Mouse (Mus musculus): Measurements from ENCODE around the gene Ddr2. TPM values are rescaled to one million over a fixed set of nuclear protein-coding genes. Genes with fewer than 3 reads are reported as not detected.
"Not testable (repeated sequence)": the region's sequence is repeated elsewhere in the genome, so short reads cannot be mapped to it uniquely, and the experiment has no call there.

The Ddr2 gene
- polyA plus RNA-seq, 1 experiment from 2014 or later: 0.04 TPM

DNA sequence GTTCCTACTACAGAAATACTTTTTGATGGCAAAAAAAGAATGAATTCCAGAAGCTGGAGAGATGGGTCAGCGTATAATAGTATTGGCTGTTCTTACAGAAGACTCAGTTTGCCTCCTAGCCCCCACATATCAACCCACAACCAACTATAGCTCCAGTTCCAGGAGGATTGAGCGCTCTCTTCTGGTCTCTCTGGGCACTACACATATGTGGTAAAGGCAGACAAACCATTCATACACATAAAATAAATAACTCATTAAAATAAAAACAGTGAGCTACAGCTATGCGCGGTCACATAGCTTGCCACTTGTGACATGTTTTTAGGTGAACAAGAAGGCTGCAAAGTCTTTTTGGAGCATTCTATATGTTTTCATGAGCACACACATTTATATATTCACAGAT, 71.2 kb downstream of the Ddr2 start:
- Histone ChIP-seq H3K4me3 (ENCODE audit: inconsistent target) (no peak overlapping the region), H3K36me3 (ENCODE audit: inconsistent target) (no peaks in the 10 kb centered on the region), H3K79me2 (ENCODE audit: inconsistent target) (no peaks in the 10 kb centered on the region), H3K27ac (no peak overlapping the region)
- WGBS (ENCODE audit: missing documents): 77% methylated on average over 4 of the region's 4 CpGs

DNA sequence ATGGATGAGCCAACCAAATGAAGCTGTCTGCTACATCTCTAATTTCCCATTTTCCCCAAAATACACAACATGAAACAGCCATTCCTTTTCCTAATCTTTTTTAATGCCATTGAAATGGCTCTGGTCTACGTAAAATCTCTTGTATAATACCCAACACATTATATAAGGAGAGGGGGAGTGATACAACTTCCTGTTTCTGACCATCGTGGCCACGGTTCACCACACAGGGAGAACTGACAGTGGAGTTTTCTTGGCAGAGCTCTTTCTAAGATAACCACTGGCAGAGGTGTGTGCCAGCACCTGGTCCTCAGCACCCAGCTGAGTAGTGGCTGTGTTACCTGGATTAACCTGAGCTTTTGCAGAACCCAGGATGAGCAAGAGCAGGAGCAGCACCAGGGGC, 75.0 kb downstream of the Ddr2 start:
- 3% methylated on average over 3 of the region's 3 CpGs for WGBS (ENCODE audit: missing documents)
- H3K4me3 ChIP-seq (ENCODE audit: inconsistent target): no peak overlapping the region

DNA sequence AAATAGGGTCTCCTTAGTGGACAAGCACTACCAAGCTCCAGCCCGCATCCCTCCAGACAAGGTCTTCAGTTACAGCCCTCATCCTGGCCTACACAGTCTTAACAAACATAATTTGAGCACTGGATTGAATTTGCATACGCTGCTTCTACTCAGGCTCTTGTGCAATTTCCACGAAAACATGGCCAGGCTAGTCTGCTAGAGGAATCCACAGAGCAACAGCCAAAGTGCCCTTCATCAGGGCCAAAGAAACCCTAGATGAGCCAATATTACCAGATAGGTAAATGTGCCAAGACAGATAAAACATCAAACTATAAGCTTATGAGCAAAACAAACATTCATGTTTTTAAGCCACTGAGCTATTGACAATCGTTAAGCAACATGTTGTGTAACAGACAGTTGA, 75.6 kb downstream of the Ddr2 start:
- WGBS (ENCODE audit: missing documents): 59% methylated on average over 4 of the region's 4 CpGs
- H3K36me3 ChIP-seq (ENCODE audit: inconsistent target): no peaks in the 10 kb centered on the region
- H3K79me2 ChIP-seq (ENCODE audit: inconsistent target): no peaks in the 10 kb centered on the region
- H3K4me3 ChIP-seq (ENCODE audit: inconsistent target): no peak overlapping the region
- no peak overlapping the region for H3K27ac ChIP-seq

More for the DNA sequence above, 75.0 kb downstream of the Ddr2 start:
- H3K27ac ChIP-seq: no peak overlapping the region
- no peaks in the 10 kb centered on the region for H3K79me2 ChIP-seq (ENCODE audit: inconsistent target)
- no peaks in the 10 kb centered on the region for H3K36me3 ChIP-seq (ENCODE audit: inconsistent target)

DNA sequence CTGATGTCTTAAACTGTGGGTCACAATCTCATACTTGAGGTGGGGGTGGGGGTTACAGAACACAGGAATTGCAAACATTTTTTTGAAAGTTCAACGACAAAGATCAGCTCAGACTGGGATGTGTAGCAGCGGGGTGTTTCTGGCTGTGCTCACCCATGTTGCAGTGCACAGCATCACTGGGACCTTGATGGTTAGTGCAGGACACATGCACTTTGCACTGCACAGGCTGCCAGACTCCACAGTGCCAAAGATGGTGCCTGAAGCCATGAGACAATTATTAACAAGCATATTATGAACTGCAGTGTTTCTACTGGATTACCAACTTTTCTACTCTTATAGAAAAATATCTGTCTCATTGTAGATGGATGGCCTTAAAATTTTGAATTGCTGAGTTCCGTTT, 78.9 kb downstream of the Ddr2 start:
- H3K27ac ChIP-seq: no peak overlapping the region
- WGBS (ENCODE audit: missing documents): 93% methylated on average over 3 of the region's 3 CpGs
- H3K4me3 ChIP-seq (ENCODE audit: inconsistent target): no peak overlapping the region
- H3K36me3 ChIP-seq (ENCODE audit: inconsistent target): no peaks in the 10 kb centered on the region
- no peaks in the 10 kb centered on the region for H3K79me2 ChIP-seq (ENCODE audit: inconsistent target)

DNA sequence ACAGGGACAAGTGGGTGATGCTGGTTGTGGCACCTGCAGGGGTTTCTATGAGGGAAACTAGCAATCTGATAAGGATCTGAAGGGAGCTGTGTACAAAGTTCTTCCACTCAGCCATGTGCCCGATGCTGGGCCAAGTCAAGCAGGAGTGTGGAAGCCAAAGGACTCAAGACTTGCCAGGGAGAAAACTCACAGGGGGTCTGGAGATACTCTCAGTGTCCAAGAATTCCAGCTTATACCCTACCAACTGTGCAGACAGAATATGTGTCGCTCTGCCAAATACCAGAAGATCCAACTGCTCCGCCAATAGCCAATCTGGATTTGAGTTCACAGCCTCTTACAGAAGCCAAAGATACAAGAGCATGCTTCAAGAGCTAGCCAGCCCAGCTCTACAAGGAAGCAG, 95.8 kb downstream of the Ddr2 start:
- no peak overlapping the region for H3K4me3 ChIP-seq (ENCODE audit: inconsistent target)
- H3K27ac ChIP-seq: no peak overlapping the region
- no peaks in the 10 kb centered on the region for H3K36me3 ChIP-seq (ENCODE audit: inconsistent target)
- WGBS (ENCODE audit: missing documents): 95% methylated on average over 3 of the region's 3 CpGs
- H3K79me2 ChIP-seq (ENCODE audit: inconsistent target): no peaks in the 10 kb centered on the region

DNA sequence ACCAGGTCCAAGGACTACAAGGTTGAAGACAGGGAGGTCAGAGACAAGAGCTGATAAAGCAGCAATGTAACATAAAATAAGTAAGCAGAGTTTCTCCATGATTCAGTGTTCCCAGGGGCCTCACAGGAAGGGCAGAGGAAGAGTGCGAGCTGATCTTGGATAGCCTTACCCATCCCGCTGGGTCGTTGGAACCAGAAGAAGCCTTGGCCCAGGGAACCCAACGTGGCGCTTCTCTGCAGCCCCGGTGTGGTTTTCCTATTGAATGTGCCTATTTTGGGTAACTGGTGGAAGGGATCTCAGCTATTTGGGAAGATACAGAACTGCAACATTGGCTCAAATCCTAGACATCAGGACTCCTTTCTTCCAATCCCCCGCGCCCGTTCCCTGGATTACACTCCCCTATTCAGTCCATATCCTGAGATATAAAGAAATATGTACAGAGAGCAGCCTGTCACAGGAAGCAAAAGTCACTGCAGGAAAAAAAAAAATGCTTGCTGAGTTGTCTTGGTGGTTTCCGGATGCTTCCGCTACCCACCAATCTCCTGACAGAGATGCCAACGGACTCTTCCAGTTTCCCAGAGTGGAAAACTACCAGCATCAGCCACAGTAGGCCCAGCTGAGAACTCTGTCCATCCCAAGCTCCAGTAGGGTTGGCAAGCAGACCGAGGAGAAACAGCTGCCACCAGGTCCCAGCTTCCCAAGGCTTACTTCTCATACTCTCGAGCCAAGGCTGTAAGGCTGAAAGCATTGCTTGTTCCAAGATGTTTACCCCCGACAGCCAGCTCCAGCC, 99.7 kb downstream of the Ddr2 start:
- no peaks in the 10 kb centered on the region for H3K79me2 ChIP-seq (ENCODE audit: inconsistent target)
- H3K27ac ChIP-seq: no peak overlapping the region
- H3K36me3 ChIP-seq (ENCODE audit: inconsistent target): no peaks in the 10 kb centered on the region
- WGBS (ENCODE audit: missing documents): 90% methylated on average over 15 of the region's 15 CpGs
- H3K4me3 ChIP-seq (ENCODE audit: inconsistent target): no peak overlapping the region

DNA sequence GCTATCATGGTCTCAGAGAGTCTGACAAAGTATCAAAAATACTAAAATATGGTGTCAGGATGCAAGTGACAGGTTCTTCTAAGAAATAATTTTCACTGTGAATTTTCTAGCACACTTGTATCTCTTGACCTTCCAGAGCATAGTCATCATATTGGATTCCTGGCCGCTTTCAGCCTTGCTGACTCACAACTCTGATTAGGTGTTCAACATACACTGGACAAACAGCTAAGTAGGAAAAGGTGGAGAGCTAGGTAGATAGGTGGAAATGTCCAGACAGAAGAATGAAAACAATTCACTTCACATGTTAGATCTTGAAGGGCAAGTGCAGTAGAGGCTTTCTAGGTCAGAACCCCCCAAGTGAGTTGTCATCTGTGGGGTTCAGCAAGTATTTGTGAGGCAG, 101.3 kb downstream of the Ddr2 start:
- no peaks in the 10 kb centered on the region for H3K79me2 ChIP-seq (ENCODE audit: inconsistent target)
- no peaks in the 10 kb centered on the region for H3K36me3 ChIP-seq (ENCODE audit: inconsistent target)
- no peak overlapping the region for H3K4me3 ChIP-seq (ENCODE audit: inconsistent target)
- 100% methylated on average over 1 of the region's 1 CpGs for WGBS (ENCODE audit: missing documents)
- no peak overlapping the region for H3K27ac ChIP-seq

DNA sequence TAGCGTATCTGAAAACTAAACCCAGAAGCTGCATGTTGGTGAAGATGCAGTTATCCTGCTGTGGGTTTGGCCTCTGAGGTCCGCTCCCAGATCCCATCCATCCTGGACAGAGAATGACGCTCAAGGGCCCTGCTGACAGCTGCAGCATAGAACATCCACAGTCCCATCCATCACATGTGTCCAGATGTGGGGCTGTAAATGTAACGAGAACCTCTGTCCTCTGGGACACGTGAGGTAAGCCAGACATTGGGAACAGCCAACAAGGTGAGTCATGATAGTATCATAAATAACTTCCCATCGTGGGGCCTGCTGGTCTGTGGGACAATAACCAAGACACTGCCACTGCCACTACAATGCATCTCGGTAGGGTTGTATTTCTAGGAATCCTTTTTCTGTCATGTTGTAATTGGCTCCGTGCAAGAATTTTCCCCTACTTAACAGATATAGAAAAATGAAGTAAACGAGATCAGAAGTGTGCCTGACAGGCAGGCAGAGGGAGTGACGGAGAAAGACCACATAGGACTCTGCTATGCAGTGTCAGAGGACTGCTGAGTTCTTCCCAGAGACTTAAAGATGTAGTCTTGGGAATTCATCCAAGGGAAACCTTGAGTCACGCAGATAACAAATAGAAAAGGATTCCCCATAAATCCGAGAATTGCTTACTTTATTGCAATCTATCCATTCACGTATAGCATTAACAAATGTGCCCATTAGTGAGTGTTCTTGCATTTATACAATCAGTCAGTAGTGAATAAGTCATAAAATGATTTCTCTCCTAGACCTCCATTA, 101.9 kb downstream of the Ddr2 start:
- Histone ChIP-seq H3K4me3 (ENCODE audit: inconsistent target) (no peak overlapping the region), H3K79me2 (ENCODE audit: inconsistent target) (no peaks in the 10 kb centered on the region)
- WGBS (ENCODE audit: missing documents): 76% methylated on average over 13 of the region's 13 CpGs

DNA sequence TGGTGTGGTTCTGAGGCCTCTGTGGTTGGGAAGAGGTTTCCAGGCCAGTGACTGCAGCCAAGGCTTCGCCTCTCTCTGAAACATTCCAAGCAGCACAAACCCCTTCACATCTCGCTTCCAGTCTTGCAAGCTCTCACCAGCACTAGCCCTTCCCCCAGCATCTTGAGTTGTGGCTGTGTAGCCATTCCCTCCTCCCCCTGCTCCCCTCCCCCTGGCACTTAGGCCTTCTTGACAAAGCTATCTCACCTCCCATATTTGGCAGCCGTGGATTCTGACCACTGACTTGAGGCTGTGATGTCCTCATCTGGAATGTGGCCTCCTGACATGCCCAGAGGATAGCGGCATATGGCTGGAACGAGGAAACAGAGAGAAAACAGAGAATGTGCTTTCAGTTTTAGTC, 104.0 kb downstream of the Ddr2 start:
- no peaks in the 10 kb centered on the region for H3K36me3 ChIP-seq (ENCODE audit: inconsistent target)
- H3K79me2 ChIP-seq (ENCODE audit: inconsistent target): no peaks in the 10 kb centered on the region
- no peak overlapping the region for H3K4me3 ChIP-seq (ENCODE audit: inconsistent target)
- H3K27ac ChIP-seq: no peak overlapping the region
- 79% methylated on average over 5 of the region's 5 CpGs for WGBS (ENCODE audit: missing documents)

More for the DNA sequence above, 101.9 kb downstream of the Ddr2 start:
- Histone ChIP-seq H3K27ac (no peak overlapping the region), H3K36me3 (ENCODE audit: inconsistent target) (no peaks in the 10 kb centered on the region)

DNA sequence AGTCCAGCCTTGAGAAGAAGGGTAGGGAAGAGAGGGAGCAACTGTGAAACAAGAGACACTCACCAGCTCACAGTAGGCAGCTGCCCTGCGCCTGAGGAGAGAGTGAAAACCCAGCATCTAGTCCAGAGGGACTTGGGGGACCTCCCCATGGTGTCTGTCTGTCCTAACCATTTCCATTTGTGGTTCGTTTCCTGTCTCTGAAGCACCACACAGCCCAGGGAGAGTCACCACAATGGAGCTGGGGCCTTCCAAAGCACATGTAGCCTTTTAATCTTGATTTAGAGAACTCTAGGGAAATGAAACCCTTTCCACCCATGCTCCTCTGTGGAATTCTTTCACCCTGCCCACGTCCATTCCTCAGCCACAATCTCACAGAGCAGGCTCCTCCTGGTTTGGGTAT, 105.3 kb downstream of the Ddr2 start:
- no peaks in the 10 kb centered on the region for H3K36me3 ChIP-seq (ENCODE audit: inconsistent target)
- no peak overlapping the region for H3K4me3 ChIP-seq (ENCODE audit: inconsistent target)
- 76% methylated on average over 3 of the region's 3 CpGs for WGBS (ENCODE audit: missing documents)
- no peak overlapping the region for H3K27ac ChIP-seq
- no peaks in the 10 kb centered on the region for H3K79me2 ChIP-seq (ENCODE audit: inconsistent target)

DNA sequence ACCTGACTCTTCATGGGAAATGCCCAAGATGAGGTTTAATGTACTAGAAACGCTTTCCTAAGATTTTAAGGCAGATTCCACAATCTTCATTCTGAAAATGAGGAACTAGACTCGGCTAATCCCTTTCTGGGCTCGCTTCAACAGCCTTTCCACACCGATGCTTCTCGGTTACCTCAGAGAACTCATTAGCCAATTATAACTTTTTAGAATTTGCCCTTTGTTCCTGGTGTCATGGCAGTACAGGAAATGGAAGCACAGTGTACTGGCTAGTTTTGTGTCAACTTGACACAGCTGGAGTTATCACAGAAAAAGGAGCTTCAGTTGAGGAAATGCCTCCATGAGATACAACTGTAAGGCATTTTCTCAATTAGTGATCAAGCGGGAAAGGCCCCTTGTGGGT, 116.7 kb downstream of the Ddr2 start:
- not testable (repeated sequence) for H3K4me3 ChIP-seq (ENCODE audit: inconsistent target); H3K36me3 ChIP-seq (ENCODE audit: inconsistent target); H3K27ac ChIP-seq; H3K79me2 ChIP-seq (ENCODE audit: inconsistent target)
- WGBS (ENCODE audit: missing documents): 97% methylated on average over 5 of the region's 6 CpGs

DNA sequence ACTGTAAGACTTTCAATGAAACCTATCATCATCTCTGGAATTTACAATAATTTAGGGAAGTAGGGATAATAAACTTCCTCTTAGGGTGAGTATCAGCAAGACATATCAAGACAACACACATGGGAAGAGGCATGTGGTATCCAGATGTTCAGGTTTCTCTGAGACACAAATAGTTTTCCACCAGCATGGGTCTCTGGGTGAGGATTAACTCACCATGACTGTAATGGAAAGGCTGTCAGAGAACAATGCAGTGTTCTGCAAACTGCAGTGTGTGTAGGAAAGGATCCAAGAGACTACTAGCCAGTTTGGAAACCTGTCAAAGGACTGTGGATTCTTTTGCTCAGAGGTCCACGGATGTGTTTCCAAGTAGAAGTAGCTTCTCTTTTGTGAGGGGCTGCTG, 124.4 kb downstream of the Ddr2 start:
- 77% methylated on average over 1 of the region's 1 CpGs for WGBS (ENCODE audit: missing documents)
- no peak overlapping the region for H3K27ac ChIP-seq

DNA sequence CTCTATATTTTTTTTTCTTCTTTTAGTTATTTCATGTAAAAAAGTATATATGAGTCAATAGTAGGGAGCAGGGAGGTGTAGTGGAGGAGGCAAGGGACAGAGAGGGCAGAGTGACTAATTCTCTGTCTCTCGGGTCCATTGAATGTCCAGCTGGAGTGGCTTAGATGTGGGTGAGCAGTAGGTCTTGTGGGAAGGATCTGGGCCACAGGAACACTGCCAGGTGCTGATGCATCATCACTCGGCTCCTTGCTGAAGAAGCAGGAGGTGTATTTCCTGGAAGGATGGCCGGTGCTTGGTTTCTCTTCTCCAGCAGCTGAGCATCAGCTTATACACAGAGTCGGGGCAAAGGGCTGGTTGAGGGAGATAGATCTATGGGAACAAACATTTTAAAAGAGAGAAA, 132.9 kb downstream of the Ddr2 start:
- WGBS (ENCODE audit: missing documents): 80% methylated on average over 4 of the region's 4 CpGs
- Histone ChIP-seq H3K36me3 (ENCODE audit: inconsistent target) (no peaks in the 10 kb centered on the region), H3K79me2 (ENCODE audit: inconsistent target) (no peaks in the 10 kb centered on the region), H3K4me3 (ENCODE audit: inconsistent target) (no peak overlapping the region), H3K27ac (no peak overlapping the region)

More for the DNA sequence above, 124.4 kb downstream of the Ddr2 start:
- H3K36me3 ChIP-seq (ENCODE audit: inconsistent target): no peaks in the 10 kb centered on the region
- H3K79me2 ChIP-seq (ENCODE audit: inconsistent target): no peaks in the 10 kb centered on the region
- H3K4me3 ChIP-seq (ENCODE audit: inconsistent target): no peak overlapping the region

DNA sequence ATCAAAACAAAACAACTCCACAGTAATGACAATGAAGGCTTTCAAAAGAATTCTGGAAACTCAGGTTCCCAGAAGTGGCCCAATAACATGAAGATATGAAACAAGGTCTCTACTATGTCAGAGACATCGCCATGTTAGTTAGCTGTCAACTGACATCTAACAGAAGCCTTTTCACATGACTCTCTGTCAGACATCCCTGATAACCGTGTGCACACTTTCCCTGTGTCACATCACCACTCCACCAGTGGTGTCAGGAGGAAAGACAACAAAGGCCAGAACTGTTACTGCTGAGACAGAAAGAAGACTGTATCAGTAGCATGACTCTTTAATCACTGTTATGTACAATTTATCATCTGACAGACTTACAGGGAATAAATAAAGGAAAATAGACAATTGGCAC, 138.6 kb downstream of the Ddr2 start:
- Histone ChIP-seq H3K36me3 (ENCODE audit: inconsistent target) (no peaks in the 10 kb centered on the region), H3K4me3 (ENCODE audit: inconsistent target) (no peak overlapping the region), H3K27ac (no peak overlapping the region), H3K79me2 (ENCODE audit: inconsistent target) (no peaks in the 10 kb centered on the region)
- WGBS (ENCODE audit: missing documents): 91% methylated on average over 2 of the region's 2 CpGs

DNA sequence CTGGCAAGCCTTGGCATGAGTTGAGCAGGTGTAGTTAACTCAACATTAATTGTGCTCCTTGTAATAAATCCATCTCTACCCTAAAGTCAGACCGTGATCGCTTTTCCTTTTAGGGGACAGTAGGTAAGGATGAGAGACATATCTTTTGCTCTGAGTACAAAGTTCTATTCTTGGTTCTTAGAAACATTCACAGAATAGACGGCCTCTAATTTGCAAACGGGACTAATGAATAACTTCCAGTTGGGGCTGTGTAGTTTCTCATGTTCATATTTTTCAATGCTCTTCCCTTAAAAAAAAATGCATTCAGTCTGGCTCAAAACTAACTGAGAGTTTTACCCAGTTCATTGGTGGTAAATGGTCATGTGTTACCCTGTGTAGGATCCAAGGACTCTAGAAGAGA, 139.6 kb downstream of the Ddr2 start:
- no peak overlapping the region for H3K27ac ChIP-seq
- no peaks in the 10 kb centered on the region for H3K79me2 ChIP-seq (ENCODE audit: inconsistent target)
- no peak overlapping the region for H3K4me3 ChIP-seq (ENCODE audit: inconsistent target)
- H3K36me3 ChIP-seq (ENCODE audit: inconsistent target): no peaks in the 10 kb centered on the region
- WGBS (ENCODE audit: missing documents): 95% methylated on average over 4 of the region's 4 CpGs

Measured in macrophage (primary cell).